Mouse (Mus musculus): ENCODE data around the gene Gria2. TPM values are rescaled to one million over a fixed set of nuclear protein-coding genes. Genes with fewer than 3 reads are reported as not detected.

Gene Gria2
- polyA plus RNA-seq, 1 experiment: not detected

- Histone ChIP-seq H3K4me3 (replicated peaks) (no peak overlapping the region), H3K27me3 (ENCODE audit: control insufficient read depth) (peaks cover 27% of the 10 kb centered on the region), H3K36me3 (ENCODE audit: control insufficient read depth) (no peaks in the 10 kb centered on the region), H3K9me3 (ENCODE audit: control insufficient read depth, low read length) (no peaks in the 10 kb centered on the region), H3K4me1 (ENCODE audit: control insufficient read depth) (no peaks in the 10 kb centered on the region)
- TF ChIP-seq GATA1 (IDR thresholded peaks at IDR 0.05; ENCODE audit: low read length): no peak
- no peak for TF ChIP-seq TAL1 (IDR thresholded peaks at IDR 0.05; ENCODE audit: low read length)
Measured at GRCm38 (mm10) chr3:80803811-80804210, 1.2 kb upstream of the Gria2 start.

GRCm38 (mm10) chr3:80803211-80803610 is 576 bp upstream of the Gria2 start:
- Histone ChIP-seq H3K27me3 (ENCODE audit: control insufficient read depth) (peaks cover 27% of the 10 kb centered on the region), H3K36me3 (ENCODE audit: control insufficient read depth) (no peaks in the 10 kb centered on the region), H3K4me3 (replicated peaks) (no peak overlapping the region), H3K4me1 (ENCODE audit: control insufficient read depth) (no peaks in the 10 kb centered on the region), H3K9me3 (ENCODE audit: control insufficient read depth, low read length) (no peaks in the 10 kb centered on the region)
- TF ChIP-seq TAL1 (IDR thresholded peaks at IDR 0.05; ENCODE audit: low read length): no peak
- no peak for TF ChIP-seq GATA1 (IDR thresholded peaks at IDR 0.05; ENCODE audit: low read length)

- peaks cover 27% of the 10 kb centered on the region for H3K27me3 ChIP-seq (ENCODE audit: control insufficient read depth)
- no peak overlapping the region for H3K4me3 ChIP-seq (replicated peaks)
- no peaks in the 10 kb centered on the region for H3K36me3 ChIP-seq (ENCODE audit: control insufficient read depth)
- H3K9me3 ChIP-seq (ENCODE audit: control insufficient read depth, low read length): no peaks in the 10 kb centered on the region
- TF ChIP-seq TAL1 (IDR thresholded peaks at IDR 0.05; ENCODE audit: low read length) (no peak), GATA1 (IDR thresholded peaks at IDR 0.05; ENCODE audit: low read length) (no peak)
- no peaks in the 10 kb centered on the region for H3K4me1 ChIP-seq (ENCODE audit: control insufficient read depth)
Measured at GRCm38 (mm10) chr3:80801827-80802310, 766 bp downstream of the Gria2 start.

GRCm38 (mm10) chr3:80800995-80801826 is 1.4 kb downstream of the Gria2 start:
- Histone ChIP-seq H3K9me3 (ENCODE audit: control insufficient read depth, low read length) (no peaks in the 10 kb centered on the region), H3K4me3 (replicated peaks) (no peak overlapping the region)
- TF ChIP-seq TAL1 (IDR thresholded peaks at IDR 0.05; ENCODE audit: low read length) (no peak), GATA1 (IDR thresholded peaks at IDR 0.05; ENCODE audit: low read length) (no peak)

GRCm38 (mm10) chr3:80800299-80800994 is 2.2 kb downstream of the Gria2 start:
- H3K4me1 ChIP-seq (ENCODE audit: control insufficient read depth): no peaks in the 10 kb centered on the region
- no peaks in the 10 kb centered on the region for H3K9me3 ChIP-seq (ENCODE audit: control insufficient read depth, low read length)
- no peaks in the 10 kb centered on the region for H3K36me3 ChIP-seq (ENCODE audit: control insufficient read depth)
- no peak for TF ChIP-seq TAL1 (IDR thresholded peaks at IDR 0.05; ENCODE audit: low read length)
- TF ChIP-seq GATA1 (IDR thresholded peaks at IDR 0.05; ENCODE audit: low read length): no peak
- H3K4me3 ChIP-seq (replicated peaks): no peak overlapping the region
- H3K27me3 ChIP-seq (ENCODE audit: control insufficient read depth): peaks cover 27% of the 10 kb centered on the region

More at GRCm38 (mm10) chr3:80800995-80801826, 1.4 kb downstream of the Gria2 start:
- Histone ChIP-seq H3K4me1 (ENCODE audit: control insufficient read depth) (no peaks in the 10 kb centered on the region), H3K36me3 (ENCODE audit: control insufficient read depth) (no peaks in the 10 kb centered on the region), H3K27me3 (ENCODE audit: control insufficient read depth) (peaks cover 27% of the 10 kb centered on the region)

GRCm38 (mm10) chr3:80797935-80798334 is 4.7 kb downstream of the Gria2 start:
- Histone ChIP-seq H3K9me3 (ENCODE audit: control insufficient read depth, low read length) (no peaks in the 10 kb centered on the region), H3K27me3 (ENCODE audit: control insufficient read depth) (peaks cover 27% of the 10 kb centered on the region), H3K4me1 (ENCODE audit: control insufficient read depth) (no peaks in the 10 kb centered on the region), H3K4me3 (replicated peaks) (no peak overlapping the region), H3K36me3 (ENCODE audit: control insufficient read depth) (no peaks in the 10 kb centered on the region)
- TF ChIP-seq TAL1 (IDR thresholded peaks at IDR 0.05; ENCODE audit: low read length) (no peak), GATA1 (IDR thresholded peaks at IDR 0.05; ENCODE audit: low read length) (no peak)

GRCm38 (mm10) chr3:80796764-80797163 is 5.9 kb downstream of the Gria2 start:
- TF ChIP-seq TAL1 (IDR thresholded peaks at IDR 0.05; ENCODE audit: low read length): no peak
- no peak for TF ChIP-seq GATA1 (IDR thresholded peaks at IDR 0.05; ENCODE audit: low read length)
- Histone ChIP-seq H3K4me3 (replicated peaks) (no peak overlapping the region), H3K36me3 (ENCODE audit: control insufficient read depth) (no peaks in the 10 kb centered on the region), H3K27me3 (ENCODE audit: control insufficient read depth) (peaks cover 16% of the 10 kb centered on the region), H3K9me3 (ENCODE audit: control insufficient read depth, low read length) (no peaks in the 10 kb centered on the region), H3K4me1 (ENCODE audit: control insufficient read depth) (no peaks in the 10 kb centered on the region)

- no peaks in the 10 kb centered on the region for H3K9me3 ChIP-seq (ENCODE audit: control insufficient read depth, low read length)
- TF ChIP-seq GATA1 (IDR thresholded peaks at IDR 0.05; ENCODE audit: low read length): no peak
- TF ChIP-seq TAL1 (IDR thresholded peaks at IDR 0.05; ENCODE audit: low read length): no peak
- H3K36me3 ChIP-seq (ENCODE audit: control insufficient read depth): no peaks in the 10 kb centered on the region
- H3K4me3 ChIP-seq (replicated peaks): no peak overlapping the region
- H3K27me3 ChIP-seq (ENCODE audit: control insufficient read depth): peaks cover 2% of the 10 kb centered on the region
- no peaks in the 10 kb centered on the region for H3K4me1 ChIP-seq (ENCODE audit: control insufficient read depth)
Measured at GRCm38 (mm10) chr3:80795284-80795683, 7.4 kb downstream of the Gria2 start.

- Histone ChIP-seq H3K9me3 (ENCODE audit: control insufficient read depth, low read length) (no peaks in the 10 kb centered on the region), H3K4me1 (ENCODE audit: control insufficient read depth) (no peaks in the 10 kb centered on the region), H3K27me3 (ENCODE audit: control insufficient read depth) (no peaks in the 10 kb centered on the region), H3K36me3 (ENCODE audit: control insufficient read depth) (no peaks in the 10 kb centered on the region), H3K4me3 (replicated peaks) (no peak overlapping the region)
- TF ChIP-seq TAL1 (IDR thresholded peaks at IDR 0.05; ENCODE audit: low read length) (no peak), GATA1 (IDR thresholded peaks at IDR 0.05; ENCODE audit: low read length) (no peak)
Measured at GRCm38 (mm10) chr3:80787116-80787744, 15.4 kb downstream of the Gria2 start.

All from erythroblast, embryonic 14.5 days (primary cell).